Mouse (Mus musculus): ENCODE measurements around the gene Palm2.

DNA sequence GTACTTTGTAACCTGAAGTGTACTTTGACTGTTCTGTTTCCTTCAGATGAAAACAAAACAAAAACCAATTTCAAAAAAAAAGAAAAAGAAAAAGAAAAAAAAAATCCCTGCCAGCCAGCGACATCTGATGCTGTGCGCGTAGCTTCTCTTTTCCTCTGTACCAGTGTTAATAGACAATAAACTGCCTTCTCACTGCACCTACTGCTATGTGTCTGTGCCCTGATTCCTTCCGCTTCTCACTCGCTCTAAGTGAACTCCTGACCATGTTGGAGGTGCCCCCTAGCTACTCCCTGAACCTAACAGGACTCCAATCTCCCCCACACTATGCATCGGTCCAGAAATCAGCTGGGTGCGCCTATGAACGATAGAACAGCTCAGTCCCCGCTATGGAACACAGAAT is 283.3 kb downstream of the Palm2 start, which contains the start of gene Akap2:
- TF ChIP-seq POLR2A (IDR thresholded peaks at IDR 0.05; ENCODE audit: low read depth, low read length) (no peak), CTCF (conservative IDR thresholded peaks at IDR 0.05; ENCODE audit: insufficient read depth, insufficient read length, low read depth, low read length) (no peak)
